Mouse (Mus musculus) urinary bladder, postnatal 0 days (tissue): Measurements from ENCODE around the gene Gabrg1. TPM values are rescaled to one million over a fixed set of nuclear protein-coding genes. Genes with fewer than 3 reads are reported as not detected.

Experiments used
- polyA plus RNA-seq: library from polyadenylated mRNA; unstranded; fragments of >200 nt; fragmentation: Nextera tagmentation; extraction: Ambion mirVana; gene quantifications from 2 replicates; pipeline ENCODE4 v1.2.1, GENCODE M21; 2015

Gene Gabrg1
- polyA plus RNA-seq, result not detected in 2 replicates

GRCm38 (mm10) chr5:70842192-70843095 is at the start of gene Gabrg1:
Gene Gabrg1 (minus strand): TSS chr5:70842617.

